Mouse (Mus musculus) gastrocnemius, adult 18-20 months (tissue): Measurements from ENCODE around the gene Gm49486. TPM values are rescaled to one million over a fixed set of nuclear protein-coding genes. Genes with fewer than 3 reads are reported as not detected.
"Not testable (repeated sequence)": the region's sequence is repeated elsewhere in the genome, so short reads cannot be mapped to it uniquely, and the experiment has no call there.

Source experiments
- DNase-seq: peaks from one replicate; pipeline ENCODE4 v3.0.0; 2021; ENCODE audit warnings: low spot score
- total RNA-seq, 2 experiments: library from RNA; stranded (reverse); gene quantifications; 2 replicates each; pipeline ENCODE4 v1.2.3; 2021

Gene Gm49486
- total RNA-seq, 2 experiments from 2014 or later, result 0.55 to 0.69 TPM

DNA sequence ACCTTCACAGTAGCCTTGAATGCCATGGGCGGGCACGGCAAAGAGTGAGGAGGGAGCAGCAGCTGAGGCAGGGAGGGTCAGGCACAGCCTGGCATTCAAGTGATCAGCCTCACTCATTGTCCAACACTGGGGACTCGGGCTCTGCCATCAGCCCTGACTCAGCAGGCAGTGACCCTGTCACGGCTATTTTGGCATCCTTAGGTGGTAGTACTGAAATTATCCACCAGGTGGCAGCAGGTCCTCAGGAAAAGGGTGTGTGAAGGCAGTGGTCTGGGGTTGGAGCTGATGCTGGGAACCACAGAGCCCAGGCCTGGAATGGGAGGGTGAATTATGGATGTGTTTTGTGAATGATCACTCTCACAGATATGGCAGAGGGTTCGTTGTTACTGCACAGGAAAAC lies 4.5 kb upstream of the Gm49486 start:
- DNase-seq, result peak; percentile 94

DNA sequence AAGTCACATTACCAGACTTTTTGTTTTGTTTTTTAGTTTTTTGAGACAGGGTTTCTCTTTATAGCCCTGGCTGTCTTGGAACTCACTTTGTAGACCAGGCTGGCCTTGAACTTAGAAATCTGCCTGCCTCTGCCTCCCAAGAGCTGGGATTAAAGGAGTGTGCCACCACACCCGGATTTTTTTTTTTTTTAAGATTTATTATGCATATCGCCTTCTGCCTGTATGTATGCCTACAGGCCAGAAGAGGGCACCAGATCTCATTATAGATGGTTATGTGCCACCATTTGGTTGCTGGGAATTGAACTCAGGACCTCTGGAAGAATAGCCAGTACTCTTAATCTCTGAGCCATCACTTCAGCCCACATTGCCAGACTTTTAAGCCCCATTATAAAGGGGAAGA lies 3.4 kb upstream of the Gm49486 start:
- DNase-seq, result not testable (repeated sequence)

DNA sequence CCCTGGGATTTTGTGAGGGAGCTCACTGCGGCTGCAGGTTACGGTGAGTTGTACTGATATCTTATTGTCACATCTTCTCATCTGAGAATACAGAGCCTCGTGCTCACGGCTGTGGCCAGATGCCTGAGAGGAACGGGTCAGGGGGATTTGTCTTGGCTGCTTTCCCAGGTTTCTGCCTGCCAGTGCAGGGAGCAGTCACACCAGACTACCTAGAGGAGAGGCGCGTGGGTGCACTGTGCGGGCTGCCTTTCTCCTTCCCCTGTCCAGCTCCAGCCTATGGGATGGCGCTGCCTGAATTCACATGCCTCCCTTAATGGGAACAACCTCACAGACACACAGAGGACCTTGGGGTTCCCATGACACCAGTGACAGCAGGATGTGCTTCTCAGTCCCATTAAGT lies 6.1 kb downstream of the Gm49486 start:
- DNase-seq, result no peak

DNA sequence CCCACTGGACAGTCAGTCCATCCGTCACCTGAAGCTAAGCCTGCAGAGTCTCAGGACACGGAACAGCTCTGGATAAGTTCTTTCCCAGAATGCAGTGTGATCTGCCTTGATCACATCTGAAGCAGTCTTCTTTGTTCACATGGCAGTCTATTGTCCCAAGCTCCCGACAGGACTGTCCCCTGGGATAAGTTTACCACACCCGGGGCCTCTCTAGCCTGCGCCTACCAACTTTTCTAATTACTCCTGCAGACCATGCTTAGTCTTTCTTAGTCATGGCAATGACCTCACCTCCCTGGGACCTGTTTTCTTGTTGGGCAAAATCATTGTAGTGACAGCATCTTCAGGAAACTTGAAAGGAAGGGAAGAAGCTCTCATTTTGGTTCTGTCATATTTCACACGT lies 8.8 kb downstream of the Gm49486 start:
- no peak for DNase-seq

DNA sequence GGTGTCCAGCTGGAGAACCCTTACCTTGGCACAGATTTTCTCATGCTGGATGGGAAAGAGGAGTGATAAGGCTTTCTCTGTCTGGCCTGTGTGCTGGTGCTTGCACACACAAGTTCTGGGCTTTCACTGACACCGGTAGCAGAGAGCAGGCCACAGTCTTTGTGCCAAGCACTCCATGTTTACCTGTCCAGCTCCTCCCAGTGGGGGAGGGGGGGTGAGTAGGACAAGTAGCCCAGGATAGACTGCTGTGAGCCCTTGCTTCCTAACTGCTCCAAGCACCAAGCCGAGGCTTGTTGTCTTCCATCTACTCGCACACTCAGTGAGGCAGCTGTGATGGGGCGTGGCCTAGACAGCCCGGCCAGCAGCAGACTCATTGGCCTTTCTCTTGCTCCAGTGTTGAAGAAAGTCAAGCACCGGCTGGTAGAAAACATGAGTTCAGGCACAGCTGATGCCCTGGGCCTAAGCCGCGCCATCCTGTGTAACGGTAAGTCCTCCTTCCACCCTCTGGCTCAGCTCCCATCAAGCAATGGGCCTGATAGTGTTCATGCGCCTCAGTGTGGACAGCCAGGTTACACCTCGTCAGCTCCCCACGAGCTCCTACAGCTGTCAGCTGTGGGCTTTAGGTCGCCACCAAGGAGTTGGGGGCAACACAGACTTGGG lies 13.5 kb downstream of the Gm49486 start:
- DNase-seq, result no peak

DNA sequence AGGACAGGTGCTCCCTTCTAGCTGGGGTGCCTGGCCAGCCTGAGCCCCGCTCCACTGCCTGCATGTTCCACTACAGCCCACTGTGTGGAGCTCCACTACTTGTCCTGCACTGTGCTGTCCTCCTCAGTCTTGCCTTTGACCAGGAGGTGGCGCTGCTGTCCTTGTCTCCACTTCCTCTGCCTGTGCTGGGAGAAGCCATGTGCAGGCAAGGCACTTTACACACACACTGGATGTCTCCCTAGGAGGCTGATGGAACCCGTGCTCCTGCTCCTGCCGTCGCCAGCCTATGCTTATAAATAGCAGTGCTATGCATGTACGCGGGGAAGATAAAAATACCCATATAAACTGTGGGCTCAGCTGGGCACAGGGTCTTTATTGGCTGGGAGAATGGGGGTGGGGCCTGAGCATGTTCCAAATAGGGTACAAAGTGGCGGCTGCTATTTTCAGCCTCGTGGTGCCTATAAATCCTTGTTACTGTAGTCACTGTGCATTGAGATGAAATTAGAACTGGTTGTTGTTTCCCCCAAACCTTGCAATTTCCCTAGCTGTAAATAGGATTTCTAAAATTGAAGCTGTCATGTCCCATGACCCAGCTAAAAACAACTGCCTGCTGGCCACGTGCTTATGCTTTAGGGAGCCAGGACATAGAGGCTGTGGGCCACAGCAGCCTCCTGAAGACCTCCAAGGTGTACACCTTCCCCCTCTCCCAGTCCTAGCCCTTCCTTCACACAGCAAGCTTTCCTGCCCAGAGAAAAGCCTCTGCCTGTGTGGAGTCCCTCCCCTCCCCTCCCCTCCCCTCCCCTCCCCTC lies 14.2 kb downstream of the Gm49486 start:
- DNase-seq, result peak; percentile 98

DNA sequence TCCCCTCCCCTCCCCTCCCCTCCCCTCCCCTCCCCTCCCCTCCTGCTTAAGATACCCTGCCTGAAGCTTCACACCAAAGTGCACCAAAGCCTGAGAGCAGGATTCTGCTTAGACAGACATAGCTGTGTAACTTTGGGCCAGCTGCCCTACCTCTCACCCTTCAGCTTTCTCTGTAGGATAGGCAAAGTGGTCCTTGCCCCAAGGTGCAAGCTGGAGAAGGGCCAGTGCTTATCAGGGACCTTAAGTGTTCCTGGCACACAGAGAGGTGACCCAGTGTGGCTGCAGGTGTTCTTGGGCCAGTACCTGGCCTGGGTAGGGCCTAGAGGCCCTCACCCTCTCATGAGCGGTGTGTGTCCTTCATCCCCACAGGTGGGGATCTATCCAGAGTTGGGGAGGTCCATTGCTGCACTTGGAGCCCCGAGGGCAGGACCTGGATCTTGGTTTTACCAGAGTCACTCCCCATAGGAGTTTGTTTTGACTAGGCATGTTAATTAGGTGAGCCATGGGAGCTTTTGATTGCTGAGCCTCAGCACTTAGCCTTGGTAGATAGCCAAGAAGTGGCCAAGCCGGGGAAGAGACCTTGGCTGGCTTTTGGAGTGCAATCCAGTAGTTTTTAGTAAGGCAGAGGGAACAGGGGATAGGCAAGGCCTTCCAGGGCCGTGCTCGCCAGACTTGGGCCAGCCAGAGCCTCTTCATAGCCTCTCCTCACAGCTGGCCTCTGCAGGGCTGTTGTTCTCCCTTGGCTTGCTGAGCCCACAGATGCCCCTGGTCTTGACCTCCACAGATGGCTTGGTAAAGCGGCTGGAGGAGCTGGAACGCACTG lies 15.1 kb downstream of the Gm49486 start:
- no peak for DNase-seq

DNA sequence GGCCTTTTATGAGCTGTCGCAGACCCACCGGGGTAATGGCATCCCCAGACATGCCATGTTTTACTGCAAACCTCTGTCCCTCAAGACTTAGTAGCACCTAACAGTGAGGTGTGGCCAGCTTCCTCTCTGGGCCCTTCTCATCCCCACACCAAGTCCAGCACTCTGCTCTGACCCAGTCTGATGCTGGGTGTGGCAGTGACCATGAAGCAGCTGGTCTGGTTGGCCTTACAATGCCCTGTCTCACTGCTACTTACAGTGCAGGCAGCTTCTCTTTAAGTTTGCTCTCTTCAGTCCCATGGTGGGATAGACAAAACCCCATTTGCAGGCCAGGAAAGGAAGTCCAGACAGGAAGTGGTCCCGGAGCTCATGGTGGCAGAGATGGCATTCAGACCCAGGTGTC lies 16.1 kb downstream of the Gm49486 start:
- DNase-seq, result no peak

DNA sequence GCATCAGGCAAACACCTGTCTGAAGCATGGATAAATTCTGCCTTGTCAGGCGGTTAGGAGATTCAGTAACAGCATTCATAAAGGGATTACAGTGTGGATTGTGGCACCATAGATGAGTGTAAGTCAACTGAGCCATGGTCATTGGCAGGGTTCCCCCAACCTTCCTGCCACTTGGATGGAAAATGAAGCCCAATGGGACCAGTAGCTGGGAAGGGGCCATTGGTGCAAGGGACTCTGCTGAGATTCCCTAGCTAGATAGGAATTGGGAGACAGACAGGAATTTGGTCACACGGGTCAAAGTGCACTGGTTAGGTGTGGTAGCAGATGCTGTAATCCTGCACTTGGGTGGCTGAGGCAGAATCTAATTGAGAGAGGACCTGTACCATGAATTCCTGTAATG lies 21.0 kb downstream of the Gm49486 start:
- no peak for DNase-seq

DNA sequence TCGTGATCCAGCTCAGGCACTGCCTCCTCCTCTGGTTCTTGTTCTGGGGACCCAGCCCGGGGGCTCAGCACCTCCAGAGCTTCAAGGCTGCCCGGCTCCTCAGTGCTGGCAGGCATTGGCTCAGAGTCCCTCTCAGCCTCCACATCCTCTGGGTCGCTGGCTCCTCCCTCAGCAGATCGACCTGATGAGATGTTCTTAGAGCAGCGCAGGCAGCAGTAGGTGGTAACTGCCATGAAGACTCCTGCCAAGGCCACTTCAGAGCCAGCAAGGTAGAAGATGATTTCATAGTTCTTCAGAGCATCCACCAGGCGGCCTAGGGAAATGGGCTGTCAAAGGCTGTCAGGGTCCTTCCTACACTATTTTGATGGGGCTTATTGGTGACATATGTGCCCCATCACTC lies 22.0 kb downstream of the Gm49486 start:
- DNase-seq, result no peak

DNA sequence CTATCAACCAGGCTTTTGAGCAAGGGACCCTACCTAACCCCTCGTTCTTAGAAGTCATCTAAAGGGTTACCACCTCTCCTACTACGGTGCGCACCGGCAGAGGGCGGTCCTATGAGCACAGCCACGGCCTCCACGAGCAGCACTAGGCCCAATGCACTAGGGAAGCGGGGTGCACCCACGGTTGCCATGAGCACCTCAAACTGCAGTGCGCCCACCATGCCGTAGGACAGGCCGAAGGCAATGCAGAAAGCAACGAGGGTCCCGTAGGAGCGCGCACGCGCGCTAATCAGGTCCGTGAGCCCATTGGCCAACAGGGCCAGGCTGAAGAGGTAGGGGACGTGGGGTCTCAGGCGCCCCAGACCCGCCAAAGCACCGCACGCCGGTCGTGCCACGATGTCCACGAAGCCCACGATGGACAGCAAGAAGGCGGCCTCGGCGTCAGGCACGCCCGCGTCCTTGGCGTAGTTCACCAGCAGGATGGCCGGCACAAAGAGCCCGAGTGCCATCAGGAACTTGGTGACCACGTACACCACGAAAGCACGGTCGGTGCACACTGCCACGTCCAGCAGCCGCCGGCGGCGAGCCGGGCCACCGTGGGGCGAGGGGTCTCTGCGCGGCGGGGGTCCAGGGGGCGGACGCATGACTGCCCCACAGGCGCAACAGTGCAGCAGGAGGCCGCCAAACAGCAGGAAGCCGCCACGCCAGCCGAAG lies 22.7 kb downstream of the Gm49486 start:
- no peak for DNase-seq

DNA sequence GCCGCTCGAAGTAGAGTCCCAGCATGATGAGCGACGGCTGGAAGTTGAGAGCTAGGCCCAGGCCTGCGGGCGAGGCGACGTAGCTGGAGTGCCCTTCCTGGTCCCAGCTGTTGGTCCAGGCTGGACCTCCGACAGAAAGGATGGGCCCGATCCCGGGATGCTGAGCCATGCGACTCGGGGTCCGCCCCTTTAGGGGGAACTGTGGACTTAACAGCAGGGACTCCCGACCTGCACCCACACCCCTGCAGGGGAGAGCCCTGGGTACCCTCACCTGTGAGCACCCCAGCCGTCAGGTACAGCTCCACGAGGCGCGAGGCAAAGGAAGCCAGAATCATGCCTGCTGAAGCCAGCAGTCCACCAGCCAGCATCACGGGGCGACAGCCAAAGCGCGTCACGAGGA lies 23.4 kb downstream of the Gm49486 start:
- no peak for DNase-seq

DNA sequence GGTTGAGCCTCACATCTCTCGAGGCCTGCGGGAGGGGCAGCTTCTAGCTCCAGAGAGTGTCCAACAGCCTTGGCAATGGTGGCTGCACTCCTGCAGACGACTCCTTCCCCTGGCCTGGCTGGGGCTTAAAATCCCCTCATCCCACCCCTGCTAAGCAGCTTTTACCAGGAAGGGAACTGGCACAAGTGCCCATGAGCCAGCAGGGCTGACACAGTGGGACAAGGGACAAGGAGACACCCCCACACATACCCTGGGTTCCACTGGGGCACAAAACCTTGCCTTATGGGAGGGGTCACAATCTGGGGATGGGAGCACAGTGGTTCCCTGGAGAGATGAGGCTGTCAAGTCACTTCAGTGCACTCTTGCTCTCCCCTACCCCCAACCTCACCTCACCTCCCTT lies 25.5 kb downstream of the Gm49486 start, which contains the start of gene Slc16a8:
Gene Slc16a8, minus strand, starts transcription at position 101 of the 400 bp plus-strand sequence.
- DNase-seq, result no peak

DNA sequence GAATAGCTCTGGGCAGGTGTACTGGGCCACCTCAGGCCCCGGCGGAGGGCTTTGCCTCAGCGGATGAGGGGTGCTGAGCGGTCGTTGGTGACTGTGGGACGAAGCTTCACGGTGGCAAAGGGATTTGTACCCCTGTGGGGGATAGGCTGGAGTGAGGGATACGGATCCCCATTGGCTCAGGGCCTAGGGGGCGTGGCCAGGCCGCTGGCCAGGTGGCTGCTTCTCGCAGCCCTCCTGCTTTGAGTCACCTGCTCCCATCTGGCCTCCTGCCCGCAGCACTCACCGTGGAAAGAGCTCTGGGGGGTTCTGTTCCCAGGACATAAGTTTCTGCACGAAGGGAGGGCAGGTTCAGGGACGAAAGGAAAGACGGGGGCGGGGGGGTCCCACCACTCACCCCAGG lies 29.3 kb downstream of the Gm49486 start:
- DNase-seq, result no peak

DNA sequence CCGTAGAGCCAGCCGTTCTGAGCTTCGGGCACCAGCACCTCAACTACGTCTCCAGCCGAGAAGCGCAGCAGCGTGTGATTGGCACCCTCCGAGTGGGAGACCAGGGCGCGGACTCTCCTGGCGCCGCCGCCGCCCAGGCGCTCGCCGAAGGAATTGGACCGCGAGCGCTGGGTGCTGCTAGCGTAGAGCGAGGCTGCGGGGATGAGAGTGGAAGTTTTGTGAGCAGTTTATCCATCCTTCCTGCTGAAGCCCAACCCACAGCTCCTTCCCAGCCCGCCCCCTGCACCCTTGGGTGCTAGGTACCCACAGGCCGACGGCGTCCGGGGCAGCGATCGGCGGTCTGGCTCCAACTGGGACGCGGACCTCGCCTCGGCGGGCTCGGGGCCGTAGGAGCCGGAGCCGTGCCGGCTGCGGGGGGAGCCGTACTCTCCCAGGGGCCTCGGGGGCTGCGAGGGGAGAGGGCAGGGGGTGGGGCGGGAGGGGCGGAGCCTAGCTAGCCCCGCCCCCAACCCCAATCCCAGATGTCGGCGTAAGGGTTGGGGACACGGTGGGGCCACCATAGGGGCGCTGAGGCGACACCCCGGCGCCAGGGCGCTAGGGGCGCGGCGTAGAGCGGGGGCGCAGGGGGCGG lies 32.0 kb downstream of the Gm49486 start:
- DNase-seq, result no peak

DNA sequence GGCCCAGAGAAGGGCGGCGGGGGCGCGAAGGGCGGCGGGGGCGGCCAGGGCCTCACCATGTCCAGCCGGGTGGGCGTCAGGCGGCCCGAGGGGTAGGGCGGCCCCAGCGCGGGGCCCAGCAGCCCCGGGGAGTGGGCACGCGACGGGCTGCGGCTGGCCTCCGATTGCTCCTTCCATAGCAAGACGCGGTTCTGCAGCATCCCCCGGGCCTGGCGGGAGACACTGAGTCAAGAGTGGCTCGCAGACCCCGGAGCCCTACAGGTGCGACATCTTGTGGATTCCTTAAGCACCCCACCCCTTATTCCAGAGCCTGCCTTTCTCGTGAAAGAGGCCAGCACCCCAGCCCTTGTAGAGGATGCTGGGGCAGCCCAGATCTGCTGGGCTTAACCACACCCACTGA lies 32.6 kb downstream of the Gm49486 start:
- DNase-seq, result no peak

DNA sequence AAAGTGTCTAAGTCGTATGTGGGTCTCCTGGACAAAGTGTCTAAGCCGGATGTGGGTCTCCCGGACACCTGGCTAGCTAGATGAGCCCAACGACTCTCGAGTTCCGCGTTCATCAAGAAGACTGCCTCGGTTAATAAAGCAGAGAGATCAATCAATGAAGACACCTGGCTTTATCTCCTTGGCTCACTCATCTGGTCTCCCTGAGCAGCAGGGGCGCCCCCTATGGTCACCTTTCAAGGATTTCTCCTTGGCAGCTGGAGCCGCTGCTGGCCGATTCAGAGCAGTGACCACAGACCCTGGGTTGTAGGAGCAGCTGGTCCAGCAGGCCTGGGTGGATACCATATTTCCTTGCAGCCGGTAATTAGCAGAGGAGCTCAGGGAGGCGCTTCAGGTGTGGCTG lies 33.2 kb downstream of the Gm49486 start:
- peak; percentile 50 for DNase-seq

DNA sequence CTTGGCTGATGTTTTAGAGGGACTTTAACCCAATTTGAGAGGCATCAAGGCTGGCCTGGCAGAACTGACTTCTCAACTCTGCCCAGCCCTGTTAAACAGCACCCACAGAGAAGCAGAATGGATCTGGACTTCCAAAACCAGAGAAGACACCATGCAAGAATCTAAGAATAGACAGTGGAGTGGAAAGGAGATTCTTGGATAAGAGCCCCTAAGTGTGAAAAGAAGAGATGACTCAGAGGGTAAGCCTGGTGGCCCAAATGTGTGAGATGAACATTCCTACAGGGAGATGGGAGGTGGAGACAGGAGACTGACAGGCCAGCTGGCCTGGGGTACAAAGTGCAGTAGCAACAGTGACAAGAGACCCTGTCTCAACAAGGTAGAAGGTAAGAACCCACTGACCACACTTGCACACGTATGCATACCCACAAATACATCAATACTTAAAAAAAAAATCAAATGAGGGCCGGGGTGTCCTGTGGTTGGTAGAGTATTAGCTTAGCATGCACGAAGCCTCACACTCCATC lies 33.7 kb downstream of the Gm49486 start:
- DNase-seq, result no peak

DNA sequence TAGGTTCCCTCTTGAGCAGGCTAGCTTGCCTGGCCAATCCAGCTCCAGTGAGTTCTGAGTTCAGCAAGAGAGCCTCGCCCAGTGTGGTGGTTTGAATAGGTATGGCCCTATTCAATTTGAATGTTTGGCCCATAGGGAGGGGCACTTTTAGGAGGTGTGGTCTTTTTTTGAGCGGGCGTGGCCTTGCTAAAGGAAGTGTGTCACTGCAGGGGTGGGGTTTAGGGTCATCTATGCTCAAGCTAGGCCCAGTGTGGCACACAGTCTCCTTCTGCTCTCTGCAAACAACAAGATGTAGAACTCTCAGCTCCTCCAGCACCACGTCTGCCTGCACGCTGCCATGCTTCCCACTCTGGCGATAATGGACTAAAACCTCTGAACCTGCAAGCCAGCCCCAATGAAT lies 34.5 kb downstream of the Gm49486 start:
- DNase-seq, result no peak

DNA sequence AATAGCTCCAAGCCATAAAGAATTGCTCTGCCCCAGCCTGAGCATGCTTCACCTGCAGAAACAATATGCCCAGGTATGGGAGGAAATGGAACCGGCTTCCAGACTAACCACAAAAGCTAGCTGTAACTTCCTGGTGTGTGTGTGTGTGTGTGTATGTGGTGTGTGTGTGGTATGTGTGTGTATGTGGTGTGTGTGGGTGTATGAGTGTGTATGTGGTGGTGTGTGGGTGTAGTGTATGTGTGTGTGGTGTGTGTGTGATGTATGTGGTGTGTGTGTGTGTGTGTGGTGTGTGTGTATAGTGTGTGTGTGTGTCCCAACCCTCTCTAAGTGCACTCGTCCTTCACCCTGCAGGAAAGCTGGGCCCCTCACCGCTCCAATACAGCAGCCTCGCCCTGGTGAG lies 36.2 kb downstream of the Gm49486 start:
- no peak for DNase-seq

DNA sequence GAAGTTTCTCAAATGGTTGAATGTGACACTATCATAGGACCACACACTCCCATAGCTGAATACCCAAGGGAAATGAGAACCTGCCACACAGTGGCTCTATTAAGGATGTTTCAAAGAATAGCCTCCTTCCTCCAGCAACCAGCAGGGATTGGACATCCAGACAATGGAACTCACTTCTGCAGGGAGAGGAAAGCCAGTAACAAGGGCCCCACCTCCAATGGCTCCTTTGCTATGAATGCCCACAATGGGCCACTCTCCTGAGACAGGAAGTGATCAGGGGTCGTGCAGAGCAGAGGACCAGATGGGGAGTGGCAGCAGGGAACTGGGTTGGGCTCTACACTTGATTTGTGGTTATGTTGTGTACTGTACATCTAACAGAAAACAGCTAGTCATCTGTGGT lies 39.3 kb downstream of the Gm49486 start:
- DNase-seq, result no peak
